Mouse (Mus musculus): ENCODE data around the gene Lhx8. TPM values are rescaled to one million over a fixed set of nuclear protein-coding genes. Genes with fewer than 3 reads are reported as not detected.

Gene Lhx8
- polyA plus RNA-seq, 1 experiment: not detected

GRCm38 (mm10) chr3:154297499-154297898 lies 33.0 kb downstream of the Lhx8 start:
- no peak overlapping the region for H3ac ChIP-seq (ENCODE audit: control insufficient read depth, insufficient read length)
- no peaks in the 10 kb centered on the region for H3K36me3 ChIP-seq (ENCODE audit: control insufficient read depth, insufficient read depth)
- H3K79me2 ChIP-seq (ENCODE audit: control insufficient read depth, insufficient read depth): no peaks in the 10 kb centered on the region
- H3K27me3 ChIP-seq (ENCODE audit: control insufficient read depth, insufficient read depth, insufficient read length): no peaks in the 10 kb centered on the region
- no peak overlapping the region for H3K4me2 ChIP-seq (ENCODE audit: low read depth)
- TF ChIP-seq SRF (IDR thresholded peaks at IDR 0.05; ENCODE audit: control insufficient read depth, insufficient read length, low read depth): no peak
- no peak for TF ChIP-seq TCF12 (IDR thresholded peaks at IDR 0.05; ENCODE audit: insufficient read depth, poor library complexity, severe bottlenecking)
- no peak for TF ChIP-seq POLR2AphosphoS2 (IDR thresholded peaks at IDR 0.05; ENCODE audit: insufficient read length, low read depth)
- no peak for TF ChIP-seq MYOG (IDR thresholded peaks at IDR 0.05; ENCODE audit: control insufficient read depth in 1 of 3, insufficient read depth in 1 of 3, insufficient read length in 2 of 3, low read depth in 2 of 3)
- no peak for TF ChIP-seq CEBPB (IDR thresholded peaks at IDR 0.05; ENCODE audit: insufficient read depth, poor library complexity, severe bottlenecking)
- no peak for TF ChIP-seq TCF3 (IDR thresholded peaks at IDR 0.05; ENCODE audit: insufficient read length, low read depth)
- TF ChIP-seq POLR2A (IDR thresholded peaks at IDR 0.05; ENCODE audit: insufficient read length, low read depth): no peak
- TF ChIP-seq MAX (IDR thresholded peaks at IDR 0.05; ENCODE audit: low read depth): no peak
- no peak for TF ChIP-seq MYOD1 (IDR thresholded peaks at IDR 0.05; ENCODE audit: control insufficient read depth in 1 of 3, insufficient read length in 2 of 3, low read depth in 2 of 3)
- no peak for TF ChIP-seq E2F4 (IDR thresholded peaks at IDR 0.05; ENCODE audit: insufficient read depth)
- no peak for TF ChIP-seq REST (IDR thresholded peaks at IDR 0.05; ENCODE audit: insufficient read depth, insufficient read length)
- TF ChIP-seq USF1 (IDR thresholded peaks at IDR 0.05; ENCODE audit: low read depth): no peak
- H3K4me3 ChIP-seq: no peak overlapping the region

- Histone ChIP-seq H3K4me2 (ENCODE audit: low read depth) (no peak overlapping the region), H3K4me3 (no peak overlapping the region), H3K27me3 (ENCODE audit: control insufficient read depth, insufficient read depth, insufficient read length) (no peaks in the 10 kb centered on the region), H3K36me3 (ENCODE audit: control insufficient read depth, insufficient read depth) (no peaks in the 10 kb centered on the region), H3ac (ENCODE audit: control insufficient read depth, insufficient read length) (no peak overlapping the region), H3K79me2 (ENCODE audit: control insufficient read depth, insufficient read depth) (no peaks in the 10 kb centered on the region)
- TF ChIP-seq MYOD1 (IDR thresholded peaks at IDR 0.05; ENCODE audit: control insufficient read depth in 1 of 3, insufficient read length in 2 of 3, low read depth in 2 of 3) (no peak), CEBPB (IDR thresholded peaks at IDR 0.05; ENCODE audit: insufficient read depth, poor library complexity, severe bottlenecking) (no peak), E2F4 (IDR thresholded peaks at IDR 0.05; ENCODE audit: insufficient read depth) (no peak), MYOG (IDR thresholded peaks at IDR 0.05; ENCODE audit: control insufficient read depth in 1 of 3, insufficient read depth in 1 of 3, insufficient read length in 2 of 3, low read depth in 2 of 3) (no peak), MAX (IDR thresholded peaks at IDR 0.05; ENCODE audit: low read depth) (no peak), TCF3 (IDR thresholded peaks at IDR 0.05; ENCODE audit: insufficient read length, low read depth) (no peak), POLR2AphosphoS2 (IDR thresholded peaks at IDR 0.05; ENCODE audit: insufficient read length, low read depth) (no peak), REST (IDR thresholded peaks at IDR 0.05; ENCODE audit: insufficient read depth, insufficient read length) (no peak), SRF (IDR thresholded peaks at IDR 0.05; ENCODE audit: control insufficient read depth, insufficient read length, low read depth) (no peak), TCF12 (IDR thresholded peaks at IDR 0.05; ENCODE audit: insufficient read depth, poor library complexity, severe bottlenecking) (no peak), POLR2A (IDR thresholded peaks at IDR 0.05; ENCODE audit: insufficient read length, low read depth) (no peak), USF1 (IDR thresholded peaks at IDR 0.05; ENCODE audit: low read depth) (no peak)
These were observed 35.3 kb downstream of the Lhx8 start for GRCm38 (mm10) chr3:154294924-154295834.

DNA sequence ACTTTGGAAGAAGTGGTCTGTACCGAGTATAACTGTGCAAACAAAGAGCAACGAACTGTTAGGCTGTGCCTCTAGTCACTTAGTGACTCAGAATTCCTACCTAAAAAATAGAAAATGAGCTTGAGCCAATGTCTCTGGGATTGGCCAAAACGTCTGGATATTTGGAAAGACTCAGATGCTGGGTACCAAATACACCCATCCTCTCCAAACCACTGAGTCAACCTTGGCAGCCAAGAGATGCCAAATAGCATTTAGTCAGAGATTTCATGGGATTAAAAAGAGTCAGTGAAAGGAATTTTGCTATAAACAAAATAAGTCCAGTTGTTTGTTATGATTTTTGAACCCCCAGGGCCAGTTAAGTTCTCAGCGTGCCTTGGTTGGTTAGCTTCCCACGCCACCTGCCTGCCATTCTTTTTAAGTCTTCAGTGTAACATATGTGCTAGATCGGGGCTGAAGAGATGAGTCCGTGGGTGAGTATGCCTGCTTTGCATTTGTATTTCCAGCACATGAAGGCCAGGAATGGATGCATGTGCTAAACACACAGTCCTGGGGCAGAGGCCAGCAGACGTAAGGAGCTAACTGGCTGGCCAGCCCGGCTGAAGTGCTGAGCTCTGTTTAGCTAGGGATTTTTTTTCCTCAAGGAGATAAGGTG lies 36.5 kb downstream of the Lhx8 start:
- Histone ChIP-seq H3K4me3 (no peak overlapping the region), H3ac (ENCODE audit: control insufficient read depth, insufficient read length) (no peak overlapping the region), H3K79me2 (ENCODE audit: control insufficient read depth, insufficient read depth) (no peaks in the 10 kb centered on the region), H3K36me3 (ENCODE audit: control insufficient read depth, insufficient read depth) (no peaks in the 10 kb centered on the region), H3K27me3 (ENCODE audit: control insufficient read depth, insufficient read depth, insufficient read length) (no peaks in the 10 kb centered on the region), H3K4me2 (ENCODE audit: low read depth) (no peak overlapping the region)
- TF ChIP-seq SRF (IDR thresholded peaks at IDR 0.05; ENCODE audit: control insufficient read depth, insufficient read length, low read depth): no peak
- no peak for TF ChIP-seq TCF12 (IDR thresholded peaks at IDR 0.05; ENCODE audit: insufficient read depth, poor library complexity, severe bottlenecking)
- TF ChIP-seq CEBPB (IDR thresholded peaks at IDR 0.05; ENCODE audit: insufficient read depth, poor library complexity, severe bottlenecking): no peak
- TF ChIP-seq MYOD1 (IDR thresholded peaks at IDR 0.05; ENCODE audit: control insufficient read depth in 1 of 3, insufficient read length in 2 of 3, low read depth in 2 of 3): no peak
- TF ChIP-seq E2F4 (IDR thresholded peaks at IDR 0.05; ENCODE audit: insufficient read depth): no peak
- no peak for TF ChIP-seq USF1 (IDR thresholded peaks at IDR 0.05; ENCODE audit: low read depth)
- no peak for TF ChIP-seq POLR2AphosphoS2 (IDR thresholded peaks at IDR 0.05; ENCODE audit: insufficient read length, low read depth)
- no peak for TF ChIP-seq MAX (IDR thresholded peaks at IDR 0.05; ENCODE audit: low read depth)
- no peak for TF ChIP-seq MYOG (IDR thresholded peaks at IDR 0.05; ENCODE audit: control insufficient read depth in 1 of 3, insufficient read depth in 1 of 3, insufficient read length in 2 of 3, low read depth in 2 of 3)
- TF ChIP-seq POLR2A (IDR thresholded peaks at IDR 0.05; ENCODE audit: insufficient read length, low read depth): no peak
- TF ChIP-seq REST (IDR thresholded peaks at IDR 0.05; ENCODE audit: insufficient read depth, insufficient read length): no peak
- no peak for TF ChIP-seq TCF3 (IDR thresholded peaks at IDR 0.05; ENCODE audit: insufficient read length, low read depth)

- Histone ChIP-seq H3K36me3 (ENCODE audit: control insufficient read depth, insufficient read depth) (no peaks in the 10 kb centered on the region), H3K27me3 (ENCODE audit: control insufficient read depth, insufficient read depth, insufficient read length) (no peaks in the 10 kb centered on the region), H3ac (ENCODE audit: control insufficient read depth, insufficient read length) (no peak overlapping the region), H3K4me2 (ENCODE audit: low read depth) (no peak overlapping the region), H3K79me2 (ENCODE audit: control insufficient read depth, insufficient read depth) (no peaks in the 10 kb centered on the region), H3K4me3 (no peak overlapping the region)
- no peak for TF ChIP-seq SRF (IDR thresholded peaks at IDR 0.05; ENCODE audit: control insufficient read depth, insufficient read length, low read depth)
- TF ChIP-seq POLR2A (IDR thresholded peaks at IDR 0.05; ENCODE audit: insufficient read length, low read depth): no peak
- no peak for TF ChIP-seq USF1 (IDR thresholded peaks at IDR 0.05; ENCODE audit: low read depth)
- TF ChIP-seq MYOG (IDR thresholded peaks at IDR 0.05; ENCODE audit: control insufficient read depth in 1 of 3, insufficient read depth in 1 of 3, insufficient read length in 2 of 3, low read depth in 2 of 3): no peak
- TF ChIP-seq TCF12 (IDR thresholded peaks at IDR 0.05; ENCODE audit: insufficient read depth, poor library complexity, severe bottlenecking): no peak
- no peak for TF ChIP-seq CEBPB (IDR thresholded peaks at IDR 0.05; ENCODE audit: insufficient read depth, poor library complexity, severe bottlenecking)
- TF ChIP-seq MYOD1 (IDR thresholded peaks at IDR 0.05; ENCODE audit: control insufficient read depth in 1 of 3, insufficient read length in 2 of 3, low read depth in 2 of 3): no peak
- no peak for TF ChIP-seq POLR2AphosphoS2 (IDR thresholded peaks at IDR 0.05; ENCODE audit: insufficient read length, low read depth)
- TF ChIP-seq TCF3 (IDR thresholded peaks at IDR 0.05; ENCODE audit: insufficient read length, low read depth): no peak
- TF ChIP-seq MAX (IDR thresholded peaks at IDR 0.05; ENCODE audit: low read depth): no peak
- no peak for TF ChIP-seq E2F4 (IDR thresholded peaks at IDR 0.05; ENCODE audit: insufficient read depth)
- no peak for TF ChIP-seq REST (IDR thresholded peaks at IDR 0.05; ENCODE audit: insufficient read depth, insufficient read length)
These were observed 38.3 kb downstream of the Lhx8 start for GRCm38 (mm10) chr3:154292126-154292525.

Data from myocyte (in vitro differentiated cells).